Mouse (Mus musculus) E14TG2a.4 (cell line): ENCODE measurements around the gene Cd9.

Experiments used
- H3K27me3 ChIP-seq: 2 replicates; pipeline ENCODE4 v1.6.1; 2014; ENCODE audit warnings: low read length, control low read depth; ENCODE audit not compliant: insufficient read depth
- H3K36me3 ChIP-seq: 2 replicates; pipeline ENCODE4 v1.6.1; 2014; ENCODE audit warnings: low read length, control low read depth; ENCODE audit not compliant: insufficient read depth
- H3K4me1 ChIP-seq: replicated peaks from 2 replicates; pipeline ENCODE4 v1.6.1; 2014; ENCODE audit warnings: low read depth, low read length, control low read depth
- H3K4me3 ChIP-seq: replicated peaks from 2 replicates; pipeline ENCODE4 v1.5.1; 2014; ENCODE audit warnings: mild to moderate bottlenecking, low read length
- H3K9me3 ChIP-seq: 2 replicates; pipeline ENCODE4 v1.6.1; 2014; ENCODE audit warnings: low read length, control low read depth
- CTCF ChIP-seq: conservative IDR thresholded peaks from 2 replicates; pipeline ENCODE4 v1.5.1; 2014; ENCODE audit warnings: low read length
- NANOG ChIP-seq: IDR thresholded peaks from 2 replicates; pipeline ENCODE4 v1.6.1; 2014; ENCODE audit warnings: borderline replicate concordance, low read length, mixed read lengths
- POU5F1 ChIP-seq: IDR thresholded peaks from 2 replicates; pipeline ENCODE4 v1.6.1; 2014; ENCODE audit warnings: low read length, borderline replicate concordance

The Cd9 gene

GRCm38 (mm10) chr6:125482427-125482831, 12.2 kb downstream of the Cd9 start:
- peaks cover 71% of the 10 kb centered on the region for H3K36me3 ChIP-seq
- no peak for TF ChIP-seq CTCF
- TF ChIP-seq NANOG, result no peak
- no peak for TF ChIP-seq POU5F1
- H3K27me3 ChIP-seq, result no peaks in the 10 kb centered on the region
- H3K4me3 ChIP-seq, result peak overlapping the region; percentile 63
- H3K4me1 ChIP-seq, result peaks cover 97% of the 10 kb centered on the region
- H3K9me3 ChIP-seq, result no peaks in the 10 kb centered on the region

DNA sequence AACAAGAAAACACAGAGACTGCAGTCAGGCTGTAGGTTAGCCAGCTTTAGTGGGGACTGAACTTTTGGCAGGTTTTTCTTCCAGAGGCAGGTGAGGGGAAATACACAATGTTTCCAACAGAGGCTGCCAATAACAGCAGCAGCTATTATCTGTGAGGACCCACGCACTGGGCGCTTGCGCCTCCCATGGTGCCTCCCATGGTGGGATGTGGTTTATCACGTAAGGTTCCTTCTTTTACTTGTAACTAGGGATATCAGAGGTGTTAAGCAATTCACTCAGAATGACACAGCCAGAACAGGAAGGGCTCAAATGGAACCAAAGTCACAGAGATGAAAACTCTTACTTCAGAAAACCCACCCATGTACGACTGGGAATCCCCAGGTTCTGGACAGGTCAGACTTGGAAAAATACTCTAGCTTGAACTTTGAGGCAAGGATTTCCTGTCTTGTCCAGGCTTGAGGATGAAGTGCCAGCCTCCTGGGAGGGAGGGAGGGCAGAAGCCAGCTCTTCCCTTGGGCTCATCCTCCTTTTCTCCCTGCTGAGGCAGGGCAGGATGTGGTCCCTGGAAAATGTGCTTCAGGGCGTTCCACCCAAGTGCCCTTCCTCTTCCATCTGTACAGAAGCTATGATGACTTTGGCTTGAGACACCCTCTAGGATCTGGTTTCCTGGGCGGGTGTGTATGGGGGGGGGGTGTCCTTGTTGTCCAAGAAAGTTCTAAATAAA, 12.8 kb downstream of the Cd9 start:
- TF ChIP-seq POU5F1, result no peak
- TF ChIP-seq CTCF, result no peak
- no peak for TF ChIP-seq NANOG
- Histone ChIP-seq H3K27me3 (no peaks in the 10 kb centered on the region), H3K36me3 (peaks cover 71% of the 10 kb centered on the region), H3K4me3 (peak overlapping the region; percentile 63), H3K4me1 (peaks cover 97% of the 10 kb centered on the region), H3K9me3 (no peaks in the 10 kb centered on the region)

- no peaks in the 10 kb centered on the region for H3K9me3 ChIP-seq
- TF ChIP-seq NANOG, result no peak
- no peak for TF ChIP-seq CTCF
- TF ChIP-seq POU5F1, result no peak
- peak overlapping the region; percentile 35 for H3K4me3 ChIP-seq
- peaks cover 65% of the 10 kb centered on the region for H3K36me3 ChIP-seq
- peaks cover 97% of the 10 kb centered on the region for H3K4me1 ChIP-seq
- H3K27me3 ChIP-seq, result no peaks in the 10 kb centered on the region
Measured at GRCm38 (mm10) chr6:125480396-125481361, 13.9 kb downstream of the Cd9 start.

DNA sequence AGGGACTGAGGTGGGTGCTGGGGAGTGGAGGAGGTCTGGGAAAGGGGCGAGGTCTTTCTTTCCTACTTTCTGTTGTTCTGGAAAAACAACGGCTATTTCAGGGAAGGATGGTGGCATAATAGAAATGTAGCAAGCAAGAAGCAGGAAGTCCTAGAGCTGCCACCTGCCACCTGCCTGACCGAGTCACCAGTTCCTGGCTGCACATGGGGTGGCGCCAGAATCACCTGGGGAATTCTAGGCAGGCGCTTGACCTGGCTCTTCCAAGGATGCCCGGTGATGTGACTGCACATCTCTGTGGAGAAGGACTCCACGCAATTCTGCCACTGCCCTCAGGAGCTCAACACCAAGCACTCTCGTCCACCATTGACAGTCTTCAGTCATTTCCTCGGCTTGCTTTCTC, 15.2 kb downstream of the Cd9 start:
- Histone ChIP-seq H3K27me3 (no peaks in the 10 kb centered on the region), H3K4me1 (peaks cover 99% of the 10 kb centered on the region), H3K9me3 (no peaks in the 10 kb centered on the region), H3K36me3 (peaks cover 74% of the 10 kb centered on the region), H3K4me3 (peak overlapping the region; percentile 21; the same call in 1 of the 2 replicates)
- TF ChIP-seq CTCF (no peak), NANOG (no peak), POU5F1 (no peak)

DNA sequence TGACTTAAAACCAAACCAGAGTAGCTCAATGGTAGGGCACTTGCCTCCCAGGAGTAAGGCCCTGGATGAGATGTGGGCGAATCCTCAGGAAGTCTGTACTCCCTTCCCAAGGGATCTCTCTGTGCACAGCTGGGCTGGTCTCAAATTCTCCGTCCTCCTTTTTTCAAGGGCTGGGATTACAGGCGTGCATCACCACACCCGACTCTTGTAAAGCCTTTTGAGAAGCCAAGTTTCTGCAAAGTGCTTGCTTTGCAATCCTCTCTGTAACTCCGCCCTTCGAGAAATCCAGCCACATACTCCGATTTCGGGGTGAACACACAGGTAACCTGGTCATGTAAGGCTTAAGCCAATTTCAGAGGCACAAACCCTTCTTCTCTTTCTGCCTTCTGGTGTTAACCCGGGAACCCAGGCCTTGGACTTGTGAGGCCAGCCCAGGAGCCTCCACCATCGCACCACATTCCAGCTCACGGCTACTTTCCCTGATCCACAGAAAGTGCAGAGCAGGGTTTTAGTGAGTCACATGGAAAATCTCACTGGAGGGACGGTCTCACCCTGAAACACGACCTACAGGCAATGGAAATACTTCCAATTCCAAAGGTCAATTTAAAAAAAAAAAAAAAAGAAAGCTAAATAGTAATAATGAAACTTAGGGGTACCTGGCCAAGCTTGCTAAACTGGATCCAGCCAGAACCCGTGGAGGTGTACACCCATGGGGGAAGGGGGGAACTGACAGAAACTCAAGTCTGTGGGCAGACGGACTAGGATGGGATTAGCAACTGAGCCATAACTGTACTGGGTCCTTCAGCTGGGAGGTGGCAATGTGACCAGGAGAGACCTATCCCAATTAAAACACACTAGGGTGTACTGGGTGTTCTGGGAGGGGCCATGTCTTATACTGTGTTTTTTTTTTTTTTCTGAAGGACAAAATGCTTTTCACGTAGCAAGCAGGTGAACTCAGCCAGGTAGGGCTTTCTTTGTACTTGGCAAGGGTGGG, 16.2 kb downstream of the Cd9 start:
- Histone ChIP-seq H3K9me3 (no peaks in the 10 kb centered on the region), H3K4me3 (peak overlapping the region; percentile 58), H3K27me3 (no peaks in the 10 kb centered on the region), H3K4me1 (peaks cover 99% of the 10 kb centered on the region), H3K36me3 (peaks cover 74% of the 10 kb centered on the region)
- no peak for TF ChIP-seq NANOG
- no peak for TF ChIP-seq POU5F1
- TF ChIP-seq CTCF, result no peak

DNA sequence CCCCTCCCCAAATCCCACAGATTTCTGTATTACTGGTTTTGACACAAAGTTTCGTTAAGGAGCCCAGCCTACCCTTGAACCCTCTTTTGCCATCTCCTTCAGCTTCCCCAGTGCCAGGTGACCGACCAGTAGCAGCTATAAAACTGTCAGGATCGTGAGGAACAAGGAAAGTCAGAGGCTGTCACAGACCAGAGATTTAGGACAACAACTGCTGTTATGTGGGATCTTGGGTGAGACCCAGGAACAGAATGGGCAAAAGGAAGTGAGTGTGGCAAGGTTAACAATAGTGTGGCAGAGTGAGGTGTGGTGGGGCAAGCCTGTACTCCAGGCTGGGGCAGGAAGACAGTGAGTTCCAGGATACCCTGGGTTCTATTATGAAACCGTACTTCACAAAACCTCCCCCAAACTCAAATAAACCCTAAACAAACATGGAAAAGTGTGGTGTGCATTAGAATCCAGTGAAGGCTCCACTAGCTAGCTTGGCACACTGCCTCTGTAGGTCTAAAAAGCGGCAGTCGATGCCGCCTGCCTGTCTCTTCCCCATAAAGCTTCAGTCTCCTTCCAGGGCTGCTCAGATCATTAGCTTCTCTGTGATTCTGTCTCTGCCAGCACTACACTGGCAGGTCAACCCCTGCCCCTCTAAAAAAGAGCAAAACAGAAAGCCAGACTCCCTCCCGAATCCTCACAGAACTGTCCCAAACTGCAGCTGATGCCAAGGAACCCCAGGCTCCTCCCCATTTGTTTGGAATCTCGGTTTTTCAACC, 17.6 kb downstream of the Cd9 start:
- Histone ChIP-seq H3K27me3 (no peaks in the 10 kb centered on the region), H3K9me3 (no peaks in the 10 kb centered on the region), H3K36me3 (peaks cover 77% of the 10 kb centered on the region), H3K4me1 (peaks cover 99% of the 10 kb centered on the region), H3K4me3 (peak overlapping the region; percentile 58)
- TF ChIP-seq POU5F1, result no peak

- no peak overlapping the region; the same call in 1 of the 2 replicates for H3K4me3 ChIP-seq
- TF ChIP-seq CTCF (no peak), POU5F1 (no peak), NANOG (no peak)
- H3K4me1 ChIP-seq, result peaks cover 100% of the 10 kb centered on the region
- H3K27me3 ChIP-seq, result no peaks in the 10 kb centered on the region
- peaks cover 83% of the 10 kb centered on the region for H3K36me3 ChIP-seq
- no peaks in the 10 kb centered on the region for H3K9me3 ChIP-seq
Measured at GRCm38 (mm10) chr6:125476090-125476489, 18.5 kb downstream of the Cd9 start.
